Mouse (Mus musculus) neural tube, embryonic 14.5 days (tissue): ENCODE results near the gene Gm4894. TPM values are rescaled to one million over a fixed set of nuclear protein-coding genes. Genes with fewer than 3 reads are reported as not detected.

Experiments used
- ATAC-seq: fragments of 200-750 bp; cut with Nextera tagmentation; 2 replicates; pipeline ENCODE4 v1.8.0; 2017; ENCODE audit warnings: low read depth, mild to moderate bottlenecking, moderate TSS enrichment, moderate library complexity
- H3K27ac ChIP-seq: fragments of 300-500 bp; sonication (generic); 2 replicates; pipeline ENCODE4 v1.5.1; 2014; ENCODE audit warnings: low read depth, mild to moderate bottlenecking, control low read depth, low read length, moderate library complexity, mixed read lengths
- H3K27me3 ChIP-seq: fragments of 300-500 bp; sonication (generic); 2 replicates; pipeline ENCODE4 v1.6.1; 2014; ENCODE audit warnings: low read length; ENCODE audit not compliant: control insufficient read depth, insufficient read depth
- H3K36me3 ChIP-seq: fragments of 300-500 bp; sonication (generic); 2 replicates; pipeline ENCODE4 v1.6.1; 2014; ENCODE audit warnings: low read length, mixed read lengths; ENCODE audit not compliant: control insufficient read depth, insufficient read depth
- H3K4me1 ChIP-seq: fragments of 300-500 bp; sonication (generic); 2 replicates; pipeline ENCODE4 v1.6.1; 2014; ENCODE audit warnings: low read length; ENCODE audit not compliant: control insufficient read depth, insufficient read depth
- H3K4me2 ChIP-seq: fragments of 300-500 bp; sonication (generic); 2 replicates; pipeline ENCODE4 v1.6.1; 2014; ENCODE audit warnings: mild to moderate bottlenecking, low read depth, low read length, control low read depth
- H3K4me3 ChIP-seq: fragments of 300-500 bp; sonication (generic); 2 replicates; pipeline ENCODE4 v1.5.1; 2014; ENCODE audit warnings: low read depth, low read length, control low read depth, mixed read lengths
- H3K9ac ChIP-seq: fragments of 300-500 bp; sonication (generic); replicated peaks from 2 replicates; pipeline ENCODE4 v1.6.1; 2014; ENCODE audit warnings: low read depth, mild to moderate bottlenecking, control low read depth, low read length, mixed read lengths
- H3K9me3 ChIP-seq: fragments of 300-500 bp; sonication (generic); 2 replicates; pipeline ENCODE4 v1.6.1; 2016; ENCODE audit warnings: low read length; ENCODE audit not compliant: control insufficient read depth
- WGBS: fragments of 180-500 bp; shearing (Covaris S2); extraction: QIAGEN DNeasy Blood & Tissue Kit; methylation state at CpG from one replicate; pipeline ENCODE4 v1.1.7; 2014; 5-methylcytosine and 5-hydroxymethylcytosine counted together
- polyA plus RNA-seq: library from polyadenylated mRNA; unstranded; fragments of >200 nt; fragmentation: Nextera tagmentation; extraction: Ambion mirVana; gene quantifications from 2 replicates; pipeline ENCODE4 v1.2.1, GENCODE M21; 2014

Gm4894 gene
- polyA plus RNA-seq, result not detected in 2 replicates

DNA sequence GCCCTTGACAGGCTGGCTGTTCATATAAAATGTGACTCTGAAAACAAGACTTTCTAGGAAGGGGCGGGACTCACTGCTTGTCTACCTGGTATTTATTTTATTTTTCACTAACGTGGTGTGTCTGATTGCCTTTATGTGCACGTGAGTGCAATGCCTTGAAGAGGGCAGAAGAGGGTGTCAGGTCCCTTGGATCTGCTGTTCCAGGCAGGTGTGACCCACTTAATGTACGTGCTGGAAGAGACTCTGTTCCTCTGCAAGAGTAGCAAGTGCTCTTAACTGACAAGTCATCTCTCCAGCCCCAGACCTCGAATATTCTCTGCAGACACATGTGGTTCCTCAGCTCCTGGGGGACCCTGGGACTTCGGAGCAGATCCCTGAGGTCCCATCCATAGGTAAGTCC, at the start of gene Gm4894:
Gene Gm4894, plus strand, starts transcription at position 301 of the 400 bp plus-strand sequence.
- no peak for ATAC-seq
- Histone ChIP-seq H3K9me3 (no peaks in the 10 kb centered on the region), H3K4me1 (no peaks in the 10 kb centered on the region), H3K27ac (no peak within 1 kb of the TSS), H3K4me2 (no peak within 1 kb of the TSS), H3K36me3 (no peaks in the 10 kb centered on the region), H3K27me3 (no peaks in the 10 kb centered on the region), H3K4me3 (no peak within 1 kb of the TSS), H3K9ac (no peak within 1 kb of the TSS)
- WGBS, result 75% methylated on average over 6 of the region's 6 CpGs

DNA sequence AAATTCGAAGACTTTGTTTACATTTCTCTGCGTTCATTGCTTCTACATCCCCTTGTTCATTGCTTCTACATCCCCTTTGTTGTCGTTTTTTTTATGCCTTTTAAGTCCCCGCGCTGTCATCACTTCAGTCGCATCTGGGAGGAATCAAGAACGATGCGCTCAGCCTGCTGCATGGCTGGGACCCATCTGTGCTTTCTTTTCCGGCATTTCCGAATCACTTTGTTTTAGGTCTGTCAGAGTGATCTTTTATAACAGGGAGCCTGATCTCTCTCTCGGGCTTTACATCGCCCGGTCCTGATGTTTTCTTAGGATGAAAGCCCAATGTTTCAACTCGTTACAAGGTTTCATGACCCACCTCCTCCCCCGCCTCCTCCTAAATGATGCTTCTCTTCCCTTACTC, 44.0 kb upstream of the Gm4894 start:
- Histone ChIP-seq H3K36me3 (no peaks in the 10 kb centered on the region), H3K4me2 (peak overlapping the region; percentile 17; the same call in 1 of the 2 replicates), H3K9me3 (no peaks in the 10 kb centered on the region), H3K4me1 (peaks cover 11% of the 10 kb centered on the region; the same call in 1 of the 2 replicates), H3K27ac (peak overlapping the region; percentile 22; the same call in 1 of the 2 replicates), H3K4me3 (no peak overlapping the region), H3K9ac (no peak overlapping the region), H3K27me3 (no peaks in the 10 kb centered on the region)
- WGBS, result 19% methylated on average over 15 of the region's 15 CpGs
- no peak for ATAC-seq

DNA sequence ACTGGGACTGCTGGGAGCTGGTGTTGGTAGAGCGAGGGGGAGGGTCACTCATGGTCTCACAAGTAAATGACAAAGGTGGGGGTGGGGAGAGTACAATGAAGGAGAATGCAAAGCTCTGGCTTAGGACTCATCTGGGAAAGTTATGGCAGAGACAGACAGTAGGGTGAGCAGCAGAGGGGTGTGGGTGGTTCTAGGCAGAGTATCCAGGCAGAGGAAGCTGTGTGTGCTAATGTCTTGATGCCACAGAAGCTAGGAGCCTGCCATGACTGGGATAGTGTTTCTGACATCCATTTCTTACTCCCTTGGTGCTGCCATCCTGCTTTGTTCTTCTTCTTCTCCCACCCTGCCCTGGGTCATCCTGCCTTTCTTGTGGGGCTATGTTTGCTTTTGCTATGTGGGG, 38.8 kb upstream of the Gm4894 start:
- H3K4me2 ChIP-seq, result no peak overlapping the region
- H3K9ac ChIP-seq, result no peak overlapping the region
- H3K36me3 ChIP-seq, result no peaks in the 10 kb centered on the region
- no peaks in the 10 kb centered on the region for H3K27me3 ChIP-seq
- no peak overlapping the region for H3K27ac ChIP-seq
- 77% methylated on average over 1 of the region's 1 CpGs for WGBS
- ATAC-seq, result no peak
- H3K9me3 ChIP-seq, result no peaks in the 10 kb centered on the region
- no peak overlapping the region for H3K4me3 ChIP-seq
- peaks cover 11% of the 10 kb centered on the region; the same call in 1 of the 2 replicates for H3K4me1 ChIP-seq

DNA sequence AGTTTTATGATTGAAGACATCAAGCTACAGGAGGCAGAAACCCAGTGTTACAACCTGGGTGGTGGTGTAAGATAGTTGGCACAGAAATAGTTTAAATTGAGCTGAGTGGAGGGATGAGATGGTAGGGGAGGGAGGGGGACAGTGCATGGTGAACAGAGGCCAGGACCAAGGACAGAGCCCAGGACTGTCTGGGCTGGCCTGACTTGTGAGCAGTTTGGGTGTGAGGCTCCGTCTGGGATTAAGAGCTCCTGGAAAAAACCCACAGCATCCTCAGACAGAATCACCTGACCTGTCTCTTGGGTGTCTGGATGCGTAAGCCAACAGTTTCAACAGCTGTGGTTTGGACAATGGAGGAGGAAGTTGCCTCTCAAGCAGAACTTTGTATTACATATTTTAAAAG, 35.6 kb upstream of the Gm4894 start:
- Histone ChIP-seq H3K9me3 (no peaks in the 10 kb centered on the region), H3K36me3 (no peaks in the 10 kb centered on the region), H3K4me2 (no peak overlapping the region), H3K9ac (no peak overlapping the region), H3K4me3 (no peak overlapping the region), H3K27me3 (no peaks in the 10 kb centered on the region), H3K4me1 (peaks cover 17% of the 10 kb centered on the region; the same call in 1 of the 2 replicates), H3K27ac (no peak overlapping the region)
- ATAC-seq, result no peak
- 57% methylated on average over 2 of the region's 2 CpGs for WGBS

DNA sequence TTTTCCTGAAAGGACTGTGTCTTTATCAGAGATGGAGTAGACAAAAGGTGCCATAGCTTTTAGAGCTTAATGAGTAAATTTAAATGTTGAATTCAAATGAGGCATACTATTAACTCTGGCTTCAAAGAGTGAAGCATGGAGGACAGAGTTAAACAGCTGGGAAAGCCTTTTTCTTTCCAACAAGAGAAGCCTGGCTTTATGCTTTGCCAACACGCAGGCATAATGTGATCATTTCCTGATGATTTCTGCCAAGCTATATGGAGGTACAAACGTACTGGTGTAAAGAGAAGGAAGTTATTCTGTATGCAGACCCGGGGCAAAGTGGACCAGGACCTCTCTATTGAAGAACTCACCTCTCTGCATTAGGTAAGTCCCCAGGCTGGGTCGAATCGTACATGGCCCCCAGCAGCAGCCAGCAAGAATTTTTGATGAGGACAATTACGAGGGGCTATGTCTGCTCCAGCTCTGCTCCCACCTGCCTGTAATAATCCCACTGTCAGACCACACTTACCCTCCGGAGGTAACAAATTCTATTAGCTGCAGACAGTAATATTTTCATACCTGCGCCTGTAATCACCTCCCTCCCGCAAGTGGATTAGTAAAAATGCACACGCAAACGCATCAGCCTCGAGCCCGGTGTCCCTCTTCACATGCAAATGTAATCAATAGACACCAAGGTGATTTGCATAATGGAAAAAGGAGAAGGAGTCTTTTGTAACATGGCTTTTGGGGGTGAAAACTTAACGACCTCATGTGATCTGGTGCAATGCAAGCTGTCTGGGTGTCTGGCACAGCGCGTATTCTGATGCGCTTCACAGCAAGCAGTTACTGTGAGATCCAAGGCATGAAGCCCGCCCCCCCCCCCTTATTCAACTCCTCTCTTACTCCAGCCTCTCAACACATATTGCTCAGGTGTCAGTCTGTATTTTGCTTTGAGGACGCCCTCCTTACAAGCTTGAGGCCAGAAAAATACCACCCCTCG, 32.4 kb upstream of the Gm4894 start:
- H3K4me3 ChIP-seq, result no peak overlapping the region
- H3K9ac ChIP-seq, result no peak overlapping the region
- peaks cover 11% of the 10 kb centered on the region; the same call in 1 of the 2 replicates for H3K4me1 ChIP-seq
- H3K27ac ChIP-seq, result peak overlapping the region; percentile 13; the same call in 1 of the 2 replicates
- H3K36me3 ChIP-seq, result no peaks in the 10 kb centered on the region
- H3K27me3 ChIP-seq, result no peaks in the 10 kb centered on the region
- peak; percentile 72 for ATAC-seq
- H3K4me2 ChIP-seq, result no peak overlapping the region
- 36% methylated on average over 20 of the region's 20 CpGs for WGBS
- no peaks in the 10 kb centered on the region for H3K9me3 ChIP-seq

DNA sequence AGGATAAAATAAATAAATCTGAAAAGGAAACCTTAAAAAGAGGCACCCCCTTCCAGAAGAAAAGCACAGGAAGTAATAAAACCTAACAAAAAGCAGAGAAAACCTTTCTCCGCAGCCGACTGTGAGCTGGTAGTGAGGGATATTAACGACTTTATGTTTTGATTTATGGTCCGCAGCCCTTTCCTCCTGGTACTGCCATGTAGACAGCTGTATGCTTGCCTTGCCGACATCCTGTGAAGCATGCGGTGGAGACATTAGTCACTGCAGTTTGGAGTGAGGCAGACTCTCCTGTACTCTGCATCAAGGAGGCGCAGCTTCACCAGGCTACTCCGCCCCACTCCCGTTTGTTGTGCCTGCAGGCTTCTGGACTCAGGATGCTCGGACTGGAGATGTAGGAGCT, 25.8 kb upstream of the Gm4894 start:
- Histone ChIP-seq H3K9ac (no peak overlapping the region), H3K27ac (no peak overlapping the region), H3K4me1 (no peaks in the 10 kb centered on the region), H3K27me3 (no peaks in the 10 kb centered on the region), H3K36me3 (no peaks in the 10 kb centered on the region), H3K9me3 (no peaks in the 10 kb centered on the region), H3K4me2 (no peak overlapping the region), H3K4me3 (no peak overlapping the region)
- no peak; the same call in 1 of the 2 replicates for ATAC-seq
- 54% methylated on average over 10 of the region's 10 CpGs for WGBS

DNA sequence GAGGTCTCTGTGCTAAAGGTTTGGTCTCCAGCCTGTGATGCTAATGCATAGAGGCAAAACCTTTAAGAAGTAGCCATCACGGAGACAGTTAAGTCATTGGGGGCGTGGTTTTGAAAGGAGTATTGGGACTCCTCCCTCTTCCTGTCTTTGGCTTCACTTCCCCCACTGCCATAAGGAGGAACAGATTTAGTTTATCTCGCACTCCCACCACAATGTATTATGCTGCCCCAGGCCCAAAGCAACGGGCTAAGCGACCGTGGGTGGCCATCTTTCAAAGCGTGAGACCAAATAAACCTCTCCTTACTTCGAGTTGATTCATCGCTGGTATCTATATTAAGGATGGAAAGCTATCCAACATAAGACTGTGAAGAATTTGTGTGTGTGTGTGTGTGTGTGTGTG, 22.9 kb upstream of the Gm4894 start:
- no peak overlapping the region for H3K4me3 ChIP-seq
- H3K4me1 ChIP-seq, result no peaks in the 10 kb centered on the region
- H3K36me3 ChIP-seq, result no peaks in the 10 kb centered on the region
- no peaks in the 10 kb centered on the region for H3K27me3 ChIP-seq
- H3K9me3 ChIP-seq, result no peaks in the 10 kb centered on the region
- H3K27ac ChIP-seq, result no peak overlapping the region
- no peak overlapping the region for H3K4me2 ChIP-seq
- no peak for ATAC-seq
- 85% methylated on average over 9 of the region's 9 CpGs for WGBS
- no peak overlapping the region for H3K9ac ChIP-seq

DNA sequence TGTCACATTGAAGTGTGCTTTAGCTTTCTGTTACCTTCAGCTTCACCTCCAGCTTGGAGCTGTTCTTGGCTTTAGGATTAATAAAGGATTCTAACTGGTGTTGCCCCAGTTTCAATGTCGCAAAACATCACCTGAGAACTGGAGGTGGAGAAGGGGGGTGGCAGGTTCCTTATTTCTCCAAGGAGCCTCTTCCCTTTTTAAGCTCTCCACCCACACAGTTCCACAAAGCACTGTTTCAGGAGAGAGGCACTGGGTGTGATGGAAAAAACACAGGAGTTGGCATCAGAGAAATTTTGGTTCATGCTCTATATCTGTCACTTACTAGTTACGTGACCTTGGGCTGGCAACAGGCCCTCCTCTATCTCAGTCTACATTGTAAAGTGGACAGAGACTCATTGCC, 21.3 kb upstream of the Gm4894 start:
- H3K4me1 ChIP-seq, result no peaks in the 10 kb centered on the region
- H3K9me3 ChIP-seq, result no peaks in the 10 kb centered on the region
- no peak overlapping the region for H3K4me2 ChIP-seq
- H3K4me3 ChIP-seq, result no peak overlapping the region
- H3K27me3 ChIP-seq, result no peaks in the 10 kb centered on the region
- no peak for ATAC-seq
- H3K36me3 ChIP-seq, result no peaks in the 10 kb centered on the region
- no peak overlapping the region for H3K27ac ChIP-seq
- no peak overlapping the region for H3K9ac ChIP-seq
- WGBS, result 91% methylated on average over 2 of the region's 2 CpGs

DNA sequence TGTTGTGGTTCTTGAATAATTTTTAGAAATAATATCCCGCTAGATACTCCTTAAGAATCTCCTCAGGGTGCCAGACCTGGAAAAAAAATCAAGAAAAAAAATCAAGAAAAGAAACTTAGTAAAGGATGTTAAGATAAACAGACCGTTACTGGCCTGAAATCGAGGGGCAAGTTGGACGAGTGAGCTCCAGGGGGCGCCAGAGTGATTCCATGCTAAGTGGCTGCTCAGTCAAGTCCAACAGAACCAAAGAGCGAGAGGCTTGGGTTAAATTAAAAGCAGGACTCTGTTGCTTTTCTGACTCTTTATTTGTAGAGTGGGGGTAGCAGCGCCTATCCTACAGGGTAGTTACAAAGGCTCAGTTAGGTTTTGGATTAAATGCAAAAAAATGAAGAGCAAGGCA, 3.5 kb upstream of the Gm4894 start:
- no peaks in the 10 kb centered on the region for H3K4me1 ChIP-seq
- H3K9me3 ChIP-seq, result no peaks in the 10 kb centered on the region
- no peaks in the 10 kb centered on the region for H3K36me3 ChIP-seq
- H3K4me3 ChIP-seq, result no peak overlapping the region
- no peaks in the 10 kb centered on the region for H3K27me3 ChIP-seq
- H3K4me2 ChIP-seq, result no peak overlapping the region
- WGBS, result 39% methylated on average over 7 of the region's 7 CpGs
- no peak for ATAC-seq
- H3K27ac ChIP-seq, result no peak overlapping the region
- no peak overlapping the region for H3K9ac ChIP-seq
